Mouse (Mus musculus) lung, embryonic 14.5 days (tissue): ENCODE data around the gene Krt86. TPM values are rescaled to one million over a fixed set of nuclear protein-coding genes. Genes with fewer than 3 reads are reported as not detected.
A peak's percentile ranks its signal among the peaks of the same experiment; 100 is the strongest.
"Not testable (repeated sequence)": the region's sequence is repeated elsewhere in the genome, so short reads cannot be mapped to it uniquely, and the experiment has no call there.

ENCODE experiments used
- ATAC-seq: fragments of 200-750 bp; cut with Nextera tagmentation; 2 replicates; pipeline ENCODE4 v1.8.0; 2017; ENCODE audit warnings: mild to moderate bottlenecking, moderate TSS enrichment, moderate library complexity; ENCODE audit not compliant: insufficient read depth
- DNase-seq: peaks from one replicate; pipeline ENCODE4 v3.0.0-alpha.2; 2015
- H3K27ac ChIP-seq: fragments of 300-500 bp; sonication (generic); 2 replicates; pipeline ENCODE4 v1.5.1; 2014; ENCODE audit warnings: low read depth, mild to moderate bottlenecking, moderate library complexity
- H3K27me3 ChIP-seq: fragments of 300-500 bp; sonication (generic); 2 replicates; pipeline ENCODE4 v1.6.1; 2014; ENCODE audit warnings: low read length, control low read depth; ENCODE audit not compliant: insufficient read depth
- H3K36me3 ChIP-seq: fragments of 300-500 bp; sonication (generic); 2 replicates; pipeline ENCODE4 v1.6.1; 2014; ENCODE audit warnings: control low read depth; ENCODE audit not compliant: insufficient read depth
- H3K4me1 ChIP-seq: fragments of 300-500 bp; sonication (generic); 2 replicates; pipeline ENCODE4 v1.6.1; 2014; ENCODE audit warnings: antibody characterized with exemption, control low read depth; ENCODE audit not compliant: insufficient read depth
- H3K4me2 ChIP-seq: fragments of 300-500 bp; sonication (generic); 2 replicates; pipeline ENCODE4 v1.6.1; 2014; ENCODE audit warnings: mild to moderate bottlenecking
- H3K4me3 ChIP-seq: fragments of 300-500 bp; sonication (generic); 2 replicates; pipeline ENCODE4 v1.5.1; 2014; ENCODE audit warnings: low read depth, low read length
- H3K9ac ChIP-seq: fragments of 300-500 bp; sonication (generic); 2 replicates; pipeline ENCODE4 v1.6.1; 2014
- H3K9me3 ChIP-seq: fragments of 300-500 bp; sonication (generic); 2 replicates; pipeline ENCODE4 v1.6.1; 2016; ENCODE audit warnings: low read depth, low read length, control low read depth
- CTCF ChIP-seq: IDR thresholded peaks from 2 replicates; pipeline ENCODE4 v1.5.1; 2016; ENCODE audit warnings: antibody characterized with exemption, low read depth
- WGBS: fragments of 180-500 bp; shearing (Covaris S2); extraction: QIAGEN DNeasy Blood & Tissue Kit; methylation state at CpG from one replicate; pipeline ENCODE4 v1.1.7; 2014; 5-methylcytosine and 5-hydroxymethylcytosine counted together
- polyA plus RNA-seq: library from polyadenylated mRNA; unstranded; fragments of >200 nt; fragmentation: Nextera tagmentation; extraction: Ambion mirVana; gene quantifications from 2 replicates; pipeline ENCODE4 v1.2.1, GENCODE M21; 2014

Gene Krt86
- polyA plus RNA-seq, 1 experiment from 2014 or later = not detected

GRCm38 (mm10) chr15:101508247-101508646 is 35.0 kb downstream of the Krt86 start:
- WGBS = 44% methylated on average over 9 of the region's 9 CpGs
- ATAC-seq (no peak), DNase-seq (peak; percentile 43)
- no peak overlapping the region for H3K4me2 ChIP-seq
- no peaks in the 10 kb centered on the region for H3K4me1 ChIP-seq
- H3K9me3 ChIP-seq = no peaks in the 10 kb centered on the region
- H3K4me3 ChIP-seq = no peak overlapping the region
- no peaks in the 10 kb centered on the region for H3K27me3 ChIP-seq
- H3K9ac ChIP-seq = no peak overlapping the region
- H3K36me3 ChIP-seq = no peaks in the 10 kb centered on the region
- no peak overlapping the region for H3K27ac ChIP-seq
- no peak for TF ChIP-seq CTCF

- not testable (repeated sequence) for H3K9me3 ChIP-seq, H3K4me3 ChIP-seq, H3K36me3 ChIP-seq, DNase-seq, H3K9ac ChIP-seq, H3K4me1 ChIP-seq, H3K4me2 ChIP-seq, H3K27ac ChIP-seq, H3K27me3 ChIP-seq, ATAC-seq
- 77% methylated on average over 2 of the region's 2 CpGs for WGBS
Measured at GRCm38 (mm10) chr15:101517161-101517560, 43.9 kb downstream of the Krt86 start, which contains the start of gene Gm49425. TSS of gene Gm49425 (minus strand) at chr15:101517261.

DNA sequence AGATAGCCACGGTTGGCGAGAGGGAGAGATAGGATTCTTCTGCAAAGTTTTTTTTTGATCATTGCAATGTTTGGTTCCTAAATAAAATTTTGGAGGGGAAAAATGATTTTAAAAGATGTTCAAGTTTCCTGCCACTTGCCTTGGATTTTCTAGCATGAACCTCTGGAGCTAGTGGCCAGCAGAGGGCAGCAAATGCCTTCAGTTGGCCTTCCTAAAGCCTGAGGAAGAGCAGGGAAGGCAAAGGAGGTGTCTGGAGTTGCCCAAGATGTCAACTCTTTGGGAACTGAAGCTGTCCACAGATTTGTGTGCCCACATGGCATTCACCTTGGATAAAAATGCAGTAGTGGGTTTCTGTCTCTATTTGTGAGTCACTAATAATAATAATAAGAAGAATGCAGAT is 46.5 kb downstream of the Krt86 start:
- H3K27ac ChIP-seq = no peak overlapping the region
- ATAC-seq (no peak), DNase-seq (peak; percentile 93)
- 12% methylated on average over 2 of the region's 2 CpGs for WGBS
- H3K36me3 ChIP-seq = no peaks in the 10 kb centered on the region
- no peaks in the 10 kb centered on the region for H3K27me3 ChIP-seq
- no peaks in the 10 kb centered on the region for H3K4me1 ChIP-seq
- peak; percentile 91 for TF ChIP-seq CTCF
- H3K9ac ChIP-seq = no peak overlapping the region
- no peak overlapping the region for H3K4me2 ChIP-seq
- H3K4me3 ChIP-seq = no peak overlapping the region
- H3K9me3 ChIP-seq = no peaks in the 10 kb centered on the region

DNA sequence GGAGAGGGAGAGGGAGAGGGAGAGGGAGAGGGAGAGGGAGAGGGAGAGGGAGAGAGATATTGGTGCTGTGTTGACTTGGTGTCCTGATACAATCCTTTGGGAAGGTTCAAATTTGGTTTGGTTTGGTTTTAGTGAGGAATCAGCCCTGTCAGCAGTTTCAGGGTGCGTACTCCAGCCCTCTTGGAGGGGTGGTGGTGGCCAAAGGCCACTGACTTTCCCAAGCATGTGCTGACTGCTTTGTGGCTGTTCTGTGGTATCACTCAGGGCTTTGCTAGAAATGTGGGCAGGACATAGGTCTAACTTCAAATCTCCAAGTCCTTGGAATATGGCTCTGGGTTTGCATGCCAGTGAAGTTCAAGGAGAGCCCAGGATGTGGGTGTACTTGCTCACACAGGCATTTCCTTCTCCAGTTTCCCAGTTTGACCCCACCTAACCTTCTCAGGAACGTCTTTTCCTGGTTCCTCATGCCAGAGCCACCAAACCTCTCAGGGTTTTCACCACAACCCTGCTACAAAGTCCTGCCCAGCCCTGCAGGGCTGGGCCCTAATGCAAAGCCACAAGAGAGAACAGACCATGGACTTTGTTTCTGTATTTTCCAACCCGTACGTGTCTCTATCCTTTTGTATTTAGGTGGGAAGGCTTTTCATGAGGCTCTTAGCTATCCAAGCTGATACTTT is 49.4 kb downstream of the Krt86 start:
- no peaks in the 10 kb centered on the region for H3K4me1 ChIP-seq
- 65% methylated on average over 4 of the region's 4 CpGs for WGBS
- no peaks in the 10 kb centered on the region for H3K27me3 ChIP-seq
- H3K27ac ChIP-seq = no peak overlapping the region
- H3K4me3 ChIP-seq = no peak overlapping the region
- DNase-seq (no peak), ATAC-seq (no peak)
- no peak overlapping the region for H3K9ac ChIP-seq
- H3K36me3 ChIP-seq = no peaks in the 10 kb centered on the region
- no peak overlapping the region for H3K4me2 ChIP-seq
- no peaks in the 10 kb centered on the region for H3K9me3 ChIP-seq
- no peak for TF ChIP-seq CTCF

Other genes starting within 250 kb of the Krt86 start
- 7.8 and 10.4 TPM in 2 replicates for gene Grasp, start 249.3 kb upstream of the Krt86 start, polyA plus RNA-seq
- gene Nr4a1, start 219.2 kb upstream of the Krt86 start, polyA plus RNA-seq = 8.8 TPM in 2 replicates
- gene Atg101, start 189.2 kb upstream of the Krt86 start, polyA plus RNA-seq = 59.1 and 64.7 TPM in 2 replicates
- gene 6030408B16Rik, start 180.3 kb upstream of the Krt86 start, polyA plus RNA-seq = 41.0 and 41.4 TPM in 2 replicates
- 1.5 and 2.2 TPM in 2 replicates for gene Krt80, start 103.3 kb upstream of the Krt86 start, polyA plus RNA-seq
- 108 and 114 TPM in 2 replicates for gene Krt7, start 62.4 kb upstream of the Krt86 start, polyA plus RNA-seq
- 0.20 and 0.22 TPM in 2 replicates for gene Krt87, start 34.7 kb upstream of the Krt86 start, polyA plus RNA-seq
- 0.22 TPM in 1 of 2 replicates, not detected in the other for gene Krt88, start 25.7 kb upstream of the Krt86 start, polyA plus RNA-seq
- gene Krt81, start 9.7 kb upstream of the Krt86 start, polyA plus RNA-seq = not detected in 2 replicates
- gene Krt83, start 18.0 kb downstream of the Krt86 start, polyA plus RNA-seq = 0.13 TPM in 1 of 2 replicates, not detected in the other
- gene Gm49425, start 43.8 kb downstream of the Krt86 start, polyA plus RNA-seq = not detected in 2 replicates
- not detected in 2 replicates for gene Krt84, start 59.3 kb downstream of the Krt86 start, polyA plus RNA-seq
- gene Krt82, start 77.2 kb downstream of the Krt86 start, polyA plus RNA-seq = not detected in 2 replicates
- gene Krt90, start 89.5 kb downstream of the Krt86 start, polyA plus RNA-seq = 0.07 TPM in 1 of 2 replicates, not detected in the other
- not detected in 2 replicates for gene Krt75, start 100.4 kb downstream of the Krt86 start, polyA plus RNA-seq
- not detected in 2 replicates for gene Gm5414, start 154.7 kb downstream of the Krt86 start, polyA plus RNA-seq
- gene Gm5478, start 173.9 kb downstream of the Krt86 start, polyA plus RNA-seq = not detected in 2 replicates
- gene Krt6b, start 206.8 kb downstream of the Krt86 start, polyA plus RNA-seq = not detected in 2 replicates
- gene Krt6a, start 220.8 kb downstream of the Krt86 start, polyA plus RNA-seq = not detected in 2 replicates
- not detected in 2 replicates for gene Krt5, start 239.4 kb downstream of the Krt86 start, polyA plus RNA-seq